Mouse (Mus musculus): ENCODE measurements at regions not wholly inside any gene's neighbourhood (a gene's known extent, or its start where the extent isn't known, plus 50 kb on each side); places are given as distances from the start of the nearest gene placed in this dataset.
"Not testable (repeated sequence)": the region's sequence is repeated elsewhere in the genome, so short reads cannot be mapped to it uniquely, and the experiment has no call there.

DNA sequence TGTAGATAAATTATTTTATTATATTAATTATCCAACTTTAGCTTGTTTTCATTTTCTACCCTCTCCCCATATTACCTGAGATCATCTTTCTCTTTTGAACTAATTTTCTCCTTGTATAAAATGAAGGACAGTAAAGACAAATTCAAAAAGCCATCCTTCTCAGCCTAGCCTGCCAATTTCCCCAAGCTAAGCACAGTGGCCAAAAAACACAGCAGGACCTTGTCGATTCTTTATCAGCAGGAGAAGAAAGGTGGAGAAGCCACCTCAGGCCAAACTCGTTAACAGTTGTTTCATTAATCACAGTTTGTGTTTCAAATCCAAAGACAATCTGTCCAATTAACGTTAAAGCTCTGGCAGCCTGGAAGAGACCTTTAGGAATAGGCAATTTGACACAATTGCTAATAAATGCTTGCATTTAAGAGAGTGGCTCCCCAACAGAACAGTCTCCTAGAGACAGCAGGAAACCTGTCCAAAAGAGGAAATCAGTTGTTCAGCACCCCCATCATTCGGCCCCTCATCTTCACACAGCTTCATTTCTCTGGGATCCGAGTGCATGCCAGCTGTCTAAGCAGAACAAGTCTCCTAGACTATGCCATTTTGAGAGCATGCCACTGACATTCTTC, 135.7 kb upstream of the Tlr4 start:
- DNase-seq (ENCODE audit: low spot score in 2 of 2): no peak

DNA sequence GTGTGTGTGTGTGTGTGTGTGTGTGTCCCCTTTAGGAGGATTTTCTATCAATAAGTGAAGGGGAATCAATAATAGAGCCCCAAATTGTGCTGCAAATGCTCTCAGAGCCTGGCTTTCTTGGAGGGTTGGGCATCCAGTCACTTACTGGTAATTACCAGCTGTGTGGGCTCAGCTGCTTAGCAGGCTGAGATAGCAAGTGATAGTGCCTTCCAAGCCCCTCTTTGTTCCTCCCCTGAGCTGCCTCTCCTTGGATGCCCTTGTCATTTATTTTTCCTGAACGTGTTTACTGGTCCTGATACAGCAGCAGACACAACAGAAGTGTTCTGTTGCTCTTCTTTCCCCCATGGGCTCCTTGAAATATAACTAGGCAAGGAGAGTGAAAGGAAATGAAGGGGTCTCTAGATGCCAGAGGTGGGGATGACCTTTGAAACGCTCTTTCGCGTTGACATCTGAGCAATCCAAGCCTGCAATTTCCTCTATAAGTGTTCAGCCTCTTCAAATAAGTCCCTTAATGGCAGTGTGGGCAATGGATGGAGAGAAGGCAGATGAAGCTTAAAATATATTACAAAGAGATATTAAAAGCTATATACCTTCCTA, 133.3 kb upstream of the Tlr4 start:
- DNase-seq (ENCODE audit: low spot score in 2 of 2): no peak

DNA sequence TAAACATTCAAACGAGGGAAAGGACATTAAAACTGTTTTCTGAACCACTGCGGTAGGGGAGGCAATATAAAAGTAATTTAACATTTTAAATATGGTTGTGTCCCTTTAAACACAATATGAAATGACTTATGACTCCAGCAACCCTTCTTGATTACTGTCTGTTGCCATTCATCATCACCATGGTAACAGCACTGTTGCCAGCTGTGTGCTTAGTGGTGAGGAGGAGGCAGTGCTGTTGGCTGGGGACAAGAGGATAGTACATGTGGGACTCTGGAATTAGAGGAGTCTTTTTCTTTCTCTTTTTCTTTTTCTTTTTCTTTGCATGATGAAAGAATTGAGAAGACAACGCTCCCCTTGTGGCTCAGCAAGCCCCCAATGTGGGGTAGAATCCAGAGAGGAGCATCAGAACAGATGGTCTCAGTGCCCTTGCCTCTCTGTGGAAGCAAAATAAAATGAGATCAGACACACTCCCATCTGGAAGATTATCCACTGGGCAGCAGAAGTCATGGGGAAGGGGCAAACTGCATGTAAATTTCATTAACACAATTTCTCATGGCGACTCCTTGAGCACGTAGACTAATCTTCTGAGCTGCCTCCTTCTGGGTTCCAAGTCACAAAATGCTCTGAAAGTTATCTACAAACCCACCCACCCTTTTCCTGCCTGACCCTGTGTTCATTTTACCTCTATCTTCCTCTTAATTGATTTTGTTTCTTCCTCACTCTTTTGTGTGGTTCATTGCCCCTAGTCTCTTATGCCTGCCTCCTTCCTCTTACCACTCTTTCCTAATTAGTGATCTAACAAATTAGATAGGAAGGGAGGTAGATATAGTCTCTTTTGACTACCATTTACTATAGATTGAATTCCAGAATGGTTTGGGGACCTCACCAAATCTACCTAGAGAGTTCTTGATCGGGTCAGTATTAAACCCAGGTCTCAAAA, 111.3 kb upstream of the Tlr4 start:
- DNase-seq (ENCODE audit: low spot score in 2 of 2): no peak

DNA sequence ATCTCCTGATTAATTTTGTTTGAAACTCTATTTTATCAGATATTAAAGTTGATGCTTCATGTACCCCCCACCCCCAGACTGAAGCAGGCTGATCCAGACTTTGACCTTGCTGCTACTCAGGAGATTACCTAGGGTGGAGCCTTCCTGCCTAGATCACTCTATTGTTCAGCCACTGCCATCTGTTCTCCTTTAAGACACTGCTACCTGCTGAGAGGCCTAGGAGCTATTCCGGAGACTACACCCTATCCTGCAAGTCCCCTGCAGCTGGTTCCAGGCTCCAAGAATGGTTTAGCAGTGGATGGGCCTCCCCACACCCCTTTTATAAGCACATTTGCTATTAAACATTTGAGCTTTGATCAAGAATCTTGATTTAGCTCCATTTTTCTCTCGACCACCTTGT, 90.0 kb upstream of the Tlr4 start:
- no peak for DNase-seq (ENCODE audit: low spot score in 2 of 2)

DNA sequence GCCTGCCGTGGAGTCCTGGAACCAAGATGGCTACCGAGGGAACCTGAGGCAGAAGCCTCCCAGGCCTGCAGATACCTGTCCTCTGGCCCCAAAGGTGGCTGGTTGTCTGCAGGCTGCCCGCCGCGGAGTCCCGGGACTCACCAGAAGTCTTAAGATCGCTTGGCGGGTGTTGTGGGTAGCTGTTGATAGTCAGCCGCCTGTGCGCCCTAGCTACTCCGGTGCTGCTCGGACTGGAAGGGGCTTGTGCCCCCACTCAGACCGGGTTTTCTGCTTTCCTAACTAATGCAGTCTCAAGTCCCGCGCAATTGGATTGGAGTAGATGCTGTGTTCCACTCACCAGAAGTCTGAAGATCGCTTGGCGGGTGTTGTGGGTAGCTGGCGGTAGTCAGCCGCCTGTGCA, 84.0 kb upstream of the Tlr4 start:
- not testable (repeated sequence) for DNase-seq (ENCODE audit: low spot score in 2 of 2)

DNA sequence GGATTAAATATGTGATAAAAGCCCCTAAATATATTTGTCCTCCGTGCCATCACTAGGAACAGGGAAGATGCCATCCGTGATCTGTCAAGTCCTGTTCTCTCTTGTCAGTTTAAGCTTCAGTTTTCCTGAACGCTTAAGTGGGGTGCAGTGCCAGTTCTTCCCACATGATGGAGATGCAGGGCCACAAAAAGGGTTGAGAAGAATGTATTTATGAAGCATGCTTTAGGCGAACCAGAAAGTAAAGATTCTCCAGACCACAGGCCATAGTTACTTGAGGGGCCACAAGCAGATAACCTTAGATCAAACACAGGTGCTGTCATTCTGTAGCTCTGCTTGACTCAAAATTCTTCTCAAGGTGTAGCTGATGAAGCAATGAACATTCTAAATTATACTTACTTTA, 58.6 kb upstream of the Tlr4 start:
- DNase-seq (ENCODE audit: low spot score in 2 of 2): peak; percentile 8 to 48
